Mouse (Mus musculus) brain, embryonic 14.5 days (tissue): ENCODE data around the gene Nav1.

Experiments
- CTCF ChIP-seq: fragments of 200-500 bp; IDR thresholded peaks from 2 replicates; pipeline ENCODE4 v1.5.1; 2012; ENCODE audit warnings: inconsistent platforms, mild to moderate bottlenecking, moderate library complexity, borderline replicate concordance; ENCODE audit not compliant: insufficient read depth, insufficient read length; ENCODE audit errors: extremely low read depth
- POLR2A ChIP-seq: fragments of 200-500 bp; IDR thresholded peaks from 2 replicates; pipeline ENCODE4 v1.6.1; 2012; ENCODE audit warnings: mild to moderate bottlenecking, inconsistent platforms, borderline replicate concordance; ENCODE audit not compliant: poor library complexity, insufficient read depth, insufficient read length, severe bottlenecking; ENCODE audit errors: extremely low read depth

- TF ChIP-seq CTCF (no peak), POLR2A (no peak)
Measured at GRCm38 (mm10) chr1:135472536-135472935, 134.6 kb downstream of the Nav1 start.
